Mouse (Mus musculus) midbrain, embryonic 16.5 days (tissue): ENCODE results near the gene Zscan10. TPM values are rescaled to one million over a fixed set of nuclear protein-coding genes. Genes with fewer than 3 reads are reported as not detected.

ENCODE experiments used
- ATAC-seq: fragments of 200-750 bp; cut with Nextera tagmentation; 2 replicates; pipeline ENCODE4 v1.8.0; 2017; ENCODE audit warnings: moderate TSS enrichment
- H3K27ac ChIP-seq: fragments of 300-500 bp; sonication (generic); 2 replicates; pipeline ENCODE4 v1.5.1; 2014; ENCODE audit warnings: mild to moderate bottlenecking, low read length, mixed read lengths
- H3K27me3 ChIP-seq: fragments of 300-500 bp; sonication (generic); 2 replicates; pipeline ENCODE4 v1.6.1; 2014; ENCODE audit warnings: low read depth, low read length, mixed read lengths; ENCODE audit not compliant: control insufficient read depth, insufficient read depth
- H3K36me3 ChIP-seq: fragments of 300-500 bp; sonication (generic); 2 replicates; pipeline ENCODE4 v1.6.1; 2014; ENCODE audit warnings: mild to moderate bottlenecking, low read length, moderate library complexity, mixed read lengths; ENCODE audit not compliant: control insufficient read depth, insufficient read depth
- H3K4me1 ChIP-seq: fragments of 300-500 bp; sonication (generic); 2 replicates; pipeline ENCODE4 v1.6.1; 2014; ENCODE audit warnings: mild to moderate bottlenecking, low read length, mixed read lengths; ENCODE audit not compliant: control insufficient read depth, insufficient read depth
- H3K4me2 ChIP-seq: fragments of 300-500 bp; sonication (generic); 2 replicates; pipeline ENCODE4 v1.6.1; 2014; ENCODE audit warnings: mild to moderate bottlenecking, low read length, mixed read lengths
- H3K4me3 ChIP-seq: fragments of 300-500 bp; sonication (generic); 2 replicates; pipeline ENCODE4 v1.5.1; 2014; ENCODE audit warnings: low read depth, mild to moderate bottlenecking, low read length, moderate library complexity, mixed read lengths
- H3K9ac ChIP-seq: fragments of 300-500 bp; sonication (generic); 2 replicates; pipeline ENCODE4 v1.6.1; 2014; ENCODE audit warnings: low read depth, low read length, mixed read lengths
- H3K9me3 ChIP-seq: fragments of 300-500 bp; sonication (generic); replicated peaks from 2 replicates; pipeline ENCODE4 v1.6.1; 2014; ENCODE audit warnings: mild to moderate bottlenecking, low read length, mixed read lengths; ENCODE audit not compliant: control insufficient read depth, poor library complexity, severe bottlenecking
- WGBS: fragments of 180-500 bp; shearing (Covaris S2); extraction: QIAGEN DNeasy Blood & Tissue Kit; methylation state at CpG from one replicate; pipeline ENCODE4 v1.1.7; 2014; 5-methylcytosine and 5-hydroxymethylcytosine counted together
- polyA plus RNA-seq: library from polyadenylated mRNA; unstranded; fragments of >200 nt; fragmentation: Nextera tagmentation; extraction: Ambion mirVana; gene quantifications from 2 replicates; pipeline ENCODE4 v1.2.1, GENCODE M21; 2015

Zscan10 gene
- polyA plus RNA-seq, 1 experiment from 2014 or later, result not detected

DNA sequence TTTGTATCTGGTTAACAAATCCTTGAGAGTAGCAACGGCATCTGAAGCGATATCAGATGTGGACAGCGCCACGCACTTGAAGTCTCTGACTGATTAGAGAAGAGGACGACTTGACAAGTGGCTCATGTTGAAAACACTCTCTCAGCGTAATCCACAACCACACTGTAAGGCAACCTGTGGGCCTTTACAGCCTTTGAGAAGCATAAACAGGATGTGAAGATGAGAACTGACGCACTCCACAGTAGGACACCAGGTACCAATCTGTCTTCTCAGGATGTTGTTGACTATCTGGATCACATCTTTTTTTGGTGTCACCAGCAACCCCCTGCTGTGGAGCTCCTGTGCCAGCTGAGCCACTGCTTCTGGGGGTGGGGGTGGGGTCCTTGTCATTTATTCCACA is 19.7 kb downstream of the Zscan10 start:
- Histone ChIP-seq H3K36me3 (no peaks in the 10 kb centered on the region), H3K4me2 (no peak overlapping the region), H3K4me3 (no peak overlapping the region), H3K27ac (no peak overlapping the region), H3K9ac (no peak overlapping the region), H3K27me3 (no peaks in the 10 kb centered on the region; the same call in 1 of the 2 replicates), H3K9me3 (no peaks in the 10 kb centered on the region), H3K4me1 (no peaks in the 10 kb centered on the region)
- no peak for ATAC-seq
- 90% methylated on average over 7 of the region's 7 CpGs for WGBS

DNA sequence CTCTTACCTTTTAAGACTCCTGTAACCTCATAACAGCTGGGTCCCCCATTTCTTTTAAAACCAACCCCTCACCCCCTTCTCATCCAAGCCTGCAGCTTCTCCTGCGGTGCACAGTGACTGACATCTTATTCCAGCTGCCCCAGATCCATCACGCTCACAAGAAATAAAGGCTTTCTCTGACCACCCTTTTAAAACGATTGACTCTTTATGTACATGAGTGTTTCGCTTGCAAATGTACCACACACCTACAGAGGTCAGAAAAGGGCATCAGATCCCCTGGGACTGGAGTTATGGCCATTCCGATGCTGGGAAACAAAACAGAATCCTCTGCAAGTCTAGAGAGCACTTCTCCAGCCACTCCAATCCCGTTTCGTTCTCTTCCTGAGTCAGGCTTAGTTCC is 27.2 kb downstream of the Zscan10 start:
- Histone ChIP-seq H3K4me3 (no peak overlapping the region), H3K27me3 (no peaks in the 10 kb centered on the region; the same call in 1 of the 2 replicates), H3K4me1 (0 out of 2 replicates have a peak, but pooled peaks cover 5% of the 10 kb centered on the region), H3K9ac (no peak overlapping the region), H3K9me3 (no peaks in the 10 kb centered on the region), H3K27ac (no peak overlapping the region), H3K36me3 (no peaks in the 10 kb centered on the region), H3K4me2 (no peak overlapping the region)
- WGBS, result 31% methylated on average over 7 of the region's 7 CpGs
- ATAC-seq, result no peak

GRCm38 (mm10) chr17:23630195-23631020 is 29.8 kb downstream of the Zscan10 start:
- 0 out of 2 replicates have a peak, but pooled peaks cover 5% of the 10 kb centered on the region for H3K4me1 ChIP-seq
- no peaks in the 10 kb centered on the region for H3K9me3 ChIP-seq
- H3K4me2 ChIP-seq, result peak overlapping the region; percentile 47
- no peak overlapping the region for H3K4me3 ChIP-seq
- H3K9ac ChIP-seq, result peak overlapping the region; percentile 43; the same call in 1 of the 2 replicates
- 16% methylated on average over 22 of the region's 22 CpGs for WGBS
- H3K27ac ChIP-seq, result no peak overlapping the region
- no peaks in the 10 kb centered on the region for H3K36me3 ChIP-seq
- ATAC-seq, result peak; percentile 90
- H3K27me3 ChIP-seq, result no peaks in the 10 kb centered on the region; the same call in 1 of the 2 replicates

DNA sequence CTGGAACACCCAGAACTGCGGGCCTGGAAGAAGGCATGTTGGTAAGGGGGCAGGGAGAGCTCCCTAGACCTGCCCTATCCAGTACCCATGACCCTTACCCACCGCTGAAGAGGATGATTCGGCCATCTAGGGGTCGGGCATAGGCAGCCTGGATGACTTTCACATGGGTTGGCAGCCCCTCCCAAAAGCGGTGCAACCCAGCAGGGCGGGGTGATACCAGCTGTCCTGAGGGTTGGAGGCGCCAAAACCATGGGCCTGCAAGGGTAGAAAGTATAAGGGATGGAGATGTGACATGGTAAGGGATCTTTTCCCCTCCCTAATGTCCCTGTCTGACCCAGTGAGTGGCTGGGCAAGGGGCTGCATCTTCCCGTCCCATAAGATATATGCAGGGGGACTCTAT is 30.6 kb downstream of the Zscan10 start:
- WGBS, result 86% methylated on average over 8 of the region's 8 CpGs
- no peak for ATAC-seq

GRCm38 (mm10) chr17:23644613-23645495 is 44.2 kb downstream of the Zscan10 start, which contains the start of gene Mmp25:
TSS of gene Mmp25 (minus strand) at chr17:23645277.
- Histone ChIP-seq H3K9ac (peak within 1 kb of the TSS; percentile 53), H3K27ac (no peak within 1 kb of the TSS), H3K4me2 (peak within 1 kb of the TSS; percentile 69), H3K36me3 (no peaks in the 10 kb centered on the region), H3K27me3 (peaks cover 22% of the 10 kb centered on the region), H3K4me3 (peak within 1 kb of the TSS; percentile 42), H3K9me3 (no peaks in the 10 kb centered on the region), H3K4me1 (peaks cover 6% of the 10 kb centered on the region)
- whole genome bisulfite sequencing, result under 1% methylated on average over 58 of the region's 58 CpGs
- ATAC-seq, result no peak

More for the DNA sequence above, 30.6 kb downstream of the Zscan10 start:
- Histone ChIP-seq H3K9me3 (no peaks in the 10 kb centered on the region), H3K4me2 (no peak overlapping the region), H3K27ac (no peak overlapping the region), H3K36me3 (no peaks in the 10 kb centered on the region), H3K4me1 (0 out of 2 replicates have a peak, but pooled peaks cover 5% of the 10 kb centered on the region), H3K4me3 (no peak overlapping the region), H3K27me3 (no peaks in the 10 kb centered on the region; the same call in 1 of the 2 replicates), H3K9ac (no peak overlapping the region)

DNA sequence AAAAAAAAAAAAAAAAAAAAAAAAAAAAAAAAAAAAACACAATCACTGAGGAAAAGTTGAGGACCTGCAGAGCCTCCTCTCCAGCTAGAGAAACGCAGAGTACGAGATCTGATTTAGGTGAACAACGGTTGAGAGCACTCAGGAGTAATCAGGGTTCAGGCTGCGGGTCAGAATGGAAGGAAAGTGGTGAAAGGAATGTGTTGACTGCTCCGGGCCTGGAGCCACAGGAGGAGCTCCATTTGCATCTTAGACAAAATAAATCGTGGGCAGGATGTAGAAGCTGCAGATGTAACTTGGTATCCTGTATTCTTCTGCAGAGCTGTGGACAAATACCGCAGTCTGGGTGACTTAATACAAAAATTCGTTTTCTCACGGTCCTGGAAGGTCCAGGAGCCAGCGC is 45.2 kb downstream of the Zscan10 start:
- Histone ChIP-seq H3K27ac (no peak overlapping the region), H3K27me3 (peaks cover 22% of the 10 kb centered on the region), H3K4me1 (peaks cover 6% of the 10 kb centered on the region), H3K4me2 (no peak overlapping the region), H3K9me3 (no peaks in the 10 kb centered on the region), H3K36me3 (no peaks in the 10 kb centered on the region), H3K4me3 (no peak overlapping the region), H3K9ac (no peak overlapping the region)
- 31% methylated on average over 10 of the region's 10 CpGs for WGBS
- no peak for ATAC-seq

DNA sequence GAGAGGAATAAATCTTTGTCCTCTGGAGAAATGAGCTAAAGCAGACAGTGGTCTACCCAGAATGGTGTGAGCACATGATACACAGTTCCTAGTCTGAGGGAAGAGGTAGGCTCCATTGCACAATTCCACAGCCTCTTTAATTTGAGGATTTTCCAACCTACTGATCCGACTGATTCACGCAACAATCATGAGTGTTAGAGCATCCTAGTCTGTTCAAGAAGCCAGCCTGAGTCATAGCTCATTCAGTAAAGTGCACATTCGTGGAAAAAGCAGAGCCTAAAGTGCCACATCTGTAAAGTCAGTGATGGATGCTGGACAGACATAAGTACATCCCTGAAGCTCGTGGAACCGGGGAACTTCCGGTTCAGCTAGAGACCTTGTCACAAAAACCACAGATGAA is 50.7 kb downstream of the Zscan10 start:
- Histone ChIP-seq H3K4me3 (no peak overlapping the region), H3K27ac (no peak overlapping the region), H3K9me3 (no peaks in the 10 kb centered on the region), H3K4me1 (no peaks in the 10 kb centered on the region), H3K9ac (no peak overlapping the region), H3K36me3 (no peaks in the 10 kb centered on the region), H3K27me3 (peaks cover 3% of the 10 kb centered on the region; the same call in 1 of the 2 replicates), H3K4me2 (no peak overlapping the region)
- ATAC-seq, result no peak
- WGBS, result 83% methylated on average over 6 of the region's 6 CpGs

- Histone ChIP-seq H3K4me2 (no peak overlapping the region), H3K4me1 (no peaks in the 10 kb centered on the region), H3K9ac (no peak overlapping the region), H3K4me3 (no peak overlapping the region), H3K27ac (no peak overlapping the region), H3K9me3 (no peaks in the 10 kb centered on the region), H3K36me3 (no peaks in the 10 kb centered on the region), H3K27me3 (0 out of 2 replicates have a peak, but pooled peaks cover 3% of the 10 kb centered on the region)
- 81% methylated on average over 2 of the region's 2 CpGs for WGBS
- ATAC-seq, result no peak
These were observed 52.7 kb downstream of the Zscan10 start for GRCm38 (mm10) chr17:23653324-23653723.
